Mouse (Mus musculus) kidney, adult 2 months (tissue): ENCODE measurements at regions not wholly inside any gene's neighbourhood (a gene's known extent, or its start where the extent isn't known, plus 50 kb on each side); places are given as distances from the start of the nearest gene placed in this dataset.

ENCODE experiments used
- CTCF ChIP-seq: fragments of 200-500 bp; conservative IDR thresholded peaks from 2 replicates; pipeline ENCODE4 v1.5.1; 2011; ENCODE audit warnings: low read depth, mild to moderate bottlenecking, control low read depth, low read length, moderate library complexity, mixed read lengths; ENCODE audit not compliant: insufficient read depth, insufficient read length
- POLR2A ChIP-seq: fragments of 200-500 bp; IDR thresholded peaks from one replicate; pipeline ENCODE4 v1.6.1; 2011; ENCODE audit warnings: low read depth, low read length, control low read depth

GRCm38 (mm10) chr10:107976392-107976965, 64.5 kb upstream of the Otogl start:
- no peak for TF ChIP-seq CTCF
- no peak for TF ChIP-seq POLR2A
